Mouse (Mus musculus) liver, embryonic 13.5 days (tissue): ENCODE data around the gene Tmem222. TPM values are rescaled to one million over a fixed set of nuclear protein-coding genes. Genes with fewer than 3 reads are reported as not detected.
A peak's percentile ranks its signal among the peaks of the same experiment; 100 is the strongest.

Experiments used
- ATAC-seq: fragments of 200-750 bp; cut with Nextera tagmentation; 2 replicates; pipeline ENCODE4 v1.8.0; 2017; ENCODE audit warnings: low read depth, mild to moderate bottlenecking, moderate number of reproducible peaks, moderate library complexity
- DNase-seq: peaks from one replicate; pipeline ENCODE4 v3.0.0; 2022
- H3K27ac ChIP-seq: fragments of 300-500 bp; sonication (generic); 2 replicates; pipeline ENCODE4 v1.5.1; 2015; ENCODE audit warnings: moderate library complexity, mild to moderate bottlenecking, inconsistent platforms
- H3K27me3 ChIP-seq: fragments of 300-500 bp; sonication (generic); 2 replicates; pipeline ENCODE4 v1.6.1; 2015; ENCODE audit warnings: mild to moderate bottlenecking, inconsistent platforms
- H3K36me3 ChIP-seq: fragments of 300-500 bp; sonication (generic); 2 replicates; pipeline ENCODE4 v1.6.1; 2015; ENCODE audit warnings: mild to moderate bottlenecking, inconsistent platforms
- H3K4me1 ChIP-seq: fragments of 300-500 bp; sonication (generic); replicated peaks from 2 replicates; pipeline ENCODE4 v1.6.1; 2015; ENCODE audit warnings: inconsistent platforms
- H3K4me2 ChIP-seq: fragments of 300-500 bp; sonication (generic); 2 replicates; pipeline ENCODE4 v1.6.1; 2015; ENCODE audit warnings: inconsistent platforms, mild to moderate bottlenecking, moderate library complexity
- H3K4me3 ChIP-seq: fragments of 300-500 bp; sonication (generic); replicated peaks from 2 replicates; pipeline ENCODE4 v1.5.1; 2015; ENCODE audit warnings: mild to moderate bottlenecking, inconsistent platforms
- H3K9ac ChIP-seq: fragments of 300-500 bp; sonication (generic); 2 replicates; pipeline ENCODE4 v1.6.1; 2015; ENCODE audit warnings: mild to moderate bottlenecking, inconsistent platforms
- H3K9me3 ChIP-seq: fragments of 300-500 bp; sonication (generic); replicated peaks from 2 replicates; pipeline ENCODE4 v1.6.1; 2016; ENCODE audit warnings: inconsistent platforms
- WGBS: fragments of 180-500 bp; shearing (Covaris S2); methylation state at CpG from one replicate; pipeline ENCODE4 v1.1.7; 2015; ENCODE audit not compliant: insufficient replicate concordance; 5-methylcytosine and 5-hydroxymethylcytosine counted together
- polyA plus RNA-seq: library from polyadenylated mRNA; unstranded; fragments of >200 nt; fragmentation: Nextera tagmentation; extraction: Ambion mirVana; gene quantifications from 2 replicates; pipeline ENCODE4 v1.2.1, GENCODE M21; 2015

Tmem222 gene
- polyA plus RNA-seq, 1 experiment from 2014 or later: 41.0 TPM

GRCm38 (mm10) chr4:133299701-133300100 lies 22.1 kb upstream of the Tmem222 start:
- no peaks in the 10 kb centered on the region for H3K9me3 ChIP-seq
- H3K27ac ChIP-seq: no peak overlapping the region
- 78% methylated on average over 5 of the region's 5 CpGs for WGBS
- ATAC-seq: no peak
- H3K4me1 ChIP-seq: no peaks in the 10 kb centered on the region
- H3K4me2 ChIP-seq: no peak overlapping the region
- no peak overlapping the region for H3K4me3 ChIP-seq
- H3K36me3 ChIP-seq: peaks cover 45% of the 10 kb centered on the region
- DNase-seq: no peak
- H3K9ac ChIP-seq: no peak overlapping the region
- no peaks in the 10 kb centered on the region for H3K27me3 ChIP-seq

- no peak for ATAC-seq
- H3K36me3 ChIP-seq: peaks cover 46% of the 10 kb centered on the region
- no peak overlapping the region for H3K9ac ChIP-seq
These were observed 21.1 kb upstream of the Tmem222 start for GRCm38 (mm10) chr4:133298516-133299365.

GRCm38 (mm10) chr4:133297801-133298238 lies 20.2 kb upstream of the Tmem222 start:
- peaks cover 6% of the 10 kb centered on the region for H3K4me1 ChIP-seq
- H3K4me3 ChIP-seq: no peak overlapping the region
- no peak overlapping the region for H3K9ac ChIP-seq
- peak; percentile 42 for DNase-seq
- 0 out of 2 replicates have a peak, but pooled peaks cover 3% of the 10 kb centered on the region for H3K27me3 ChIP-seq
- no peak overlapping the region for H3K27ac ChIP-seq
- no peaks in the 10 kb centered on the region for H3K9me3 ChIP-seq
- H3K36me3 ChIP-seq: peaks cover 53% of the 10 kb centered on the region
- 1% methylated on average over 5 of the region's 5 CpGs for WGBS
- ATAC-seq: peak; percentile 63
- no peak overlapping the region for H3K4me2 ChIP-seq

More at GRCm38 (mm10) chr4:133298516-133299365, 21.1 kb upstream of the Tmem222 start:
- DNase-seq: no peak
- H3K4me1 ChIP-seq: no peaks in the 10 kb centered on the region
- H3K4me3 ChIP-seq: no peak overlapping the region
- H3K27ac ChIP-seq: no peak overlapping the region
- no peaks in the 10 kb centered on the region for H3K9me3 ChIP-seq
- no peaks in the 10 kb centered on the region for H3K27me3 ChIP-seq
- no peak overlapping the region for H3K4me2 ChIP-seq
- 56% methylated on average over 12 of the region's 12 CpGs for WGBS

DNA sequence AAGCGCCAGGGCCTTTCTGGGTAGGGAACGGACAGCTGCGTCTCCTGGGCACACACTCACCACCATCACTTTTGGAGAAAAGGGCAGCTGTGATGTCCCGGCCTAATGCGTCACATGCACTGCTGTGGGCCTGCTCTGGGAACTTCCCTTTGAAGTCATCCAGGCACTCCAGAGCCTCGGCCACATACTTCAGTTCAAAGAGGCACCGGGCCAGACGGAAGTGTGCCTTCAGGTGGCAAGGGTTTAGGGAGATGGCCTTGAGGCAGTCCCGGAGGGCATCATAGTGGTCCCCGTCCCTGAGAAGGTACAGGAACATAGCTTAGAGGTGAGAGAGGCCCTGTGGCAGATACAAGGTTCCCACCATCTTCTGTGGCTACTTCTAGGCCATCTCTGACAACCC lies 19.8 kb upstream of the Tmem222 start:
- ATAC-seq: no peak
- Histone ChIP-seq H3K4me2 (no peak overlapping the region), H3K4me3 (no peak overlapping the region), H3K27me3 (0 out of 2 replicates have a peak, but pooled peaks cover 3% of the 10 kb centered on the region), H3K27ac (no peak overlapping the region), H3K4me1 (peaks cover 7% of the 10 kb centered on the region), H3K9me3 (no peaks in the 10 kb centered on the region), H3K36me3 (peaks cover 53% of the 10 kb centered on the region), H3K9ac (no peak overlapping the region)
- WGBS: 69% methylated on average over 10 of the region's 10 CpGs
- DNase-seq: no peak

DNA sequence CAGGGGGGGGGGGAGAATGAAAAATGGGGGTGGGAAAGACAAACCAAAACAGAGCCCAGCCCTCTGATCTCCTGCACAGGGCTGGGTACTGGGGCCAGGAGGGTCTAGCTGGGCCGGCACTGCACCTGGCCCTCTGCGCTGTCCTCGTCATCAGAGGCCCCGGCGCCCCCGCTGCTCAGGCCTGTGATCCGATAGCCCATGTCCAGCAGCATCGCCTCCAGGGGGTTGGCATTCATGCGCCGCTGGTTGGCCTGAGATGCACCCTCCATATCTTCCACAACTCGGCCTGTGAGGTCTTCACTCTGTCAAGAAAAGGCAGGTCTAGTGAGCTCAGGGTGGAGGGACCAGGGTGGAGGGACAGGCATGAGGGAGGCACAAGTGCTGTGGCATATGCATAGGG lies 16.5 kb upstream of the Tmem222 start:
- Histone ChIP-seq H3K4me1 (peaks cover 19% of the 10 kb centered on the region), H3K27ac (no peak overlapping the region), H3K36me3 (peaks cover 37% of the 10 kb centered on the region), H3K27me3 (0 out of 2 replicates have a peak, but pooled peaks cover 3% of the 10 kb centered on the region), H3K9ac (no peak overlapping the region), H3K4me2 (no peak overlapping the region), H3K9me3 (no peaks in the 10 kb centered on the region), H3K4me3 (no peak overlapping the region)
- ATAC-seq (no peak), DNase-seq (no peak)
- 82% methylated on average over 11 of the region's 11 CpGs for WGBS

DNA sequence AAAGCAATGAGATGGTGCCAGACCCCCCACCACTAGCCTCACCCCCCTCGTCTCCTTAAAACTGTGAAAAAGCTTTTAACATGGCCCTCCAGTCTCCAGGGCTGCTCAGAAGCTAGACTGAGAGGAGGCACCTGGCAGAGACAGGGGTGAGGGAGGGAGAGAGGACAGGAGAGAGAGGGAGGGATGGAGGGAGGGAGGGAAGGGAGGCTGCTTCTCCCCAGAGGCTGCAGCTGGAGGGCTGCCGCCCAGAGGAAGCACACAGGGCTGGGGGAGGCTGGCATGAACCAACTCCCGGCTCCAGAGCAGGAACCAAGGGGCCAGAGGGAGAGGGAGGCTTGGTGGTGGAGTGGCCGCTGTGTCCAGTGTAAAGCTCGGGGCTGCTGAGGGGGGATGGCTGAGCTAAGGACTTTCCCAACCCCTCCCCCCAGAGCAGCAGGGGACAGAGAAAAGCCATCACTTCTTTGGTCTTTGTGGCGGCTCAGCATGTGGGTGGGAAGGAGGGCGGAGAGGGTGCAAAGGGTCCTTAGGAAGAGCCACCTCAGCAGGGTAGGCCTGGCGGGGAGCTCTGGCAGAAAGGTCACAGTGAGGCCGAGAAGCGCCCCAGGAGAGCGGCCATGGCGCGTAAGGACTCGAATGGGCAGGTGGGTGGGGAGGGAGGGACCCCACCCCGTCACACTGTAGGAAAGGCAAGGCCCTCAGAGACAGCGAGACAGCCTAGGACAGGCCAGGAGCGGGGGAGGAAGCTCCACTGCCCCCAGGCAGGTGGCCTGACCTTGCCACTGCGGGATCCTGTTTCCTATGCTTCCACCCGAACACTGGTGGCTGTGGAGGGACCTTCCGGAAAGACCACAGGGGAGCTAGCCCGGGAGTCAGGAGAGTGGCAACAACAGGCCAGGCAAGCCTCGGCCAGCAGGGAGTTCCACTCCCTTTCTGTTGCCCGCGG lies 15.6 kb upstream of the Tmem222 start:
- DNase-seq (no peak), ATAC-seq (no peak)
- Histone ChIP-seq H3K36me3 (peaks cover 37% of the 10 kb centered on the region), H3K4me2 (no peak overlapping the region), H3K4me1 (peaks cover 19% of the 10 kb centered on the region), H3K27ac (no peak overlapping the region), H3K9me3 (no peaks in the 10 kb centered on the region), H3K4me3 (no peak overlapping the region), H3K9ac (no peak overlapping the region), H3K27me3 (0 out of 2 replicates have a peak, but pooled peaks cover 3% of the 10 kb centered on the region)
- WGBS: 61% methylated on average over 24 of the region's 24 CpGs

- no peak overlapping the region for H3K27ac ChIP-seq
- H3K9ac ChIP-seq: no peak overlapping the region
- WGBS: 82% methylated on average over 4 of the region's 4 CpGs
- no peak for ATAC-seq
- peaks cover 26% of the 10 kb centered on the region for H3K4me1 ChIP-seq
- no peak for DNase-seq
- H3K4me3 ChIP-seq: no peak overlapping the region
- H3K4me2 ChIP-seq: no peak overlapping the region
- 0 out of 2 replicates have a peak, but pooled peaks cover 3% of the 10 kb centered on the region for H3K27me3 ChIP-seq
- H3K36me3 ChIP-seq: peaks cover 37% of the 10 kb centered on the region
- H3K9me3 ChIP-seq: no peaks in the 10 kb centered on the region
These were observed 14.8 kb upstream of the Tmem222 start for GRCm38 (mm10) chr4:133292405-133292804.

DNA sequence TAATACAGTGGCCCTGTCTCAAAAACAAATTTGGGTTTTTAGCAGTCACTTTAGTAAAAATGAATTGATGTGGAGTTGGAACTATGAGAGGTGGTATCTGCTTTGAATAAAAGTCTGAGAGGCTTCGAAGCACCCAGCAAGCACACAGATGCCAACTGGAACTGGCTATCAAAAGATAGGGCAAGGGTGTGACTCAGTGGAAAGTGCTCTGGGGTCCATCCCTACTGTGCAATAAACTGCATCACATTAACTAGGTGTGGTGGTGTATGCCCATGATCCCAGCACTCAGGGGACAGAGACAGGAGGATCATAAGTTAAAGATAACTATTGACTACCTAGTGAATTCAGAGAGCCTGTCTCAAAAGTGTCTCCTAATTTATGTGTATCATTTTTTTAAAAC lies 13.7 kb upstream of the Tmem222 start:
- peaks cover 27% of the 10 kb centered on the region for H3K36me3 ChIP-seq
- H3K4me3 ChIP-seq: no peak overlapping the region
- peak; percentile 58; the same call in 1 of the 2 replicates for ATAC-seq
- no peaks in the 10 kb centered on the region for H3K9me3 ChIP-seq
- 53% methylated on average over 1 of the region's 1 CpGs for WGBS
- H3K27ac ChIP-seq: no peak overlapping the region
- H3K9ac ChIP-seq: no peak overlapping the region
- H3K27me3 ChIP-seq: 0 out of 2 replicates have a peak, but pooled peaks cover 3% of the 10 kb centered on the region
- no peak overlapping the region for H3K4me2 ChIP-seq
- DNase-seq: peak; percentile 46
- peaks cover 37% of the 10 kb centered on the region for H3K4me1 ChIP-seq

DNA sequence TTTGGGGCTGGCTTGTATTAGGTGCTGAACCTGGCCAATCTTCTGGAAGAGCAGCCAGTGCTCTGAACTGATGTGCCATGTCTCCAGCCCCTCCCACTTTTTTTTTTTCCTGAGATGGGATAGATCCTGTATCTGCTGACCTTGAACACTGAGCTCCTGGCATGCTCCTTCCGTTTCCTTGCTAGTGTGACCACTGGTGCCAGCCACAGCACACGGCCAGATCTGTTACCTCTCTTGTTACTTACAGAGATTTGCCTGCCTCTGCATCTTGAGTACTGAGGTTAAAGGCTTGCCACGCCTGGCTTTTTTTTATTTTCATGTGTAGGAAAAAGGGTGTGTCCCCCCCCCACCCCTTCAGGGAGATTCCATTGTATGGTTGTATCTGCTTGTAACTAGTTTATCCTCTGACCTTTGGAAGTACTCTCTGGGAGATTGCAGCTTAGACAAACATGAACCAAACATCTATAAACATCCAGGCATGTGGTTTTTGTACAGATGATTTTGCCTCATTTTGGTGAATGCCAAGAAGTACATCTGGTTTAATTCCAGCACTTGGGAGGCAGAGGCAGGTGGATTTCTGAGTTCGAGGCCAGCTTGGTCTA lies 9.0 kb upstream of the Tmem222 start:
- H3K4me2 ChIP-seq: peak overlapping the region; percentile 51
- no peaks in the 10 kb centered on the region for H3K9me3 ChIP-seq
- peaks cover 72% of the 10 kb centered on the region for H3K4me1 ChIP-seq
- no peak overlapping the region for H3K9ac ChIP-seq
- ATAC-seq (no peak), DNase-seq (peak; percentile 34)
- WGBS: 47% methylated on average over 4 of the region's 4 CpGs
- peak overlapping the region; percentile 53; the same call in 1 of the 2 replicates for H3K27ac ChIP-seq
- no peak overlapping the region for H3K4me3 ChIP-seq
- no peaks in the 10 kb centered on the region for H3K27me3 ChIP-seq
- H3K36me3 ChIP-seq: no peaks in the 10 kb centered on the region

DNA sequence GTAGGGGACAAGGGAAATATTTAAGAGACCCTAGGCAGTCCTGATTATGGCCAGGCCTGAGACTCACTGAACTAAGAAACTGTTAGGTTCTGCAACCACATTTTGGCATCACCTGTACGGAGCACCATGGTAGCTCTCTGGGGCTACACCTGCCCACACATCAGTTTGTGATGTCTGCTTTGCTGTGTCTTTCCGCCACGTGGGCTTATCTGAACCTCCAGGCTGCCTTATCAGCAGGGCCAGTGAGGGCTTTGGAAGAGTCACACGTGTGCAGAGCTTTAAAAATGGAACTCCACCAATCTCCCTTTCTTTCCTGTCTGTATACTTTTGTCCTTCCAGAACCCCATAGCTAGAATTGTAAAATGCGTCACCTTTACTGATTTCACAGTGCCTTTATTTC lies 8.4 kb upstream of the Tmem222 start:
- Histone ChIP-seq H3K9me3 (no peaks in the 10 kb centered on the region), H3K9ac (peak overlapping the region; percentile 34; the same call in 1 of the 2 replicates), H3K4me2 (peak overlapping the region; percentile 51), H3K4me1 (peaks cover 68% of the 10 kb centered on the region), H3K27me3 (no peaks in the 10 kb centered on the region), H3K4me3 (0 out of 2 replicates have a peak overlapping the region, but pooled peaks have one; percentile 7), H3K27ac (peak overlapping the region; percentile 89), H3K36me3 (no peaks in the 10 kb centered on the region)
- 13% methylated on average over 5 of the region's 5 CpGs for WGBS
- ATAC-seq: peak; percentile 89
- DNase-seq: peak; percentile 92
